Comparison of ENCODE assay signal across 20 mouse cellular contexts in the genomic region with DNA sequence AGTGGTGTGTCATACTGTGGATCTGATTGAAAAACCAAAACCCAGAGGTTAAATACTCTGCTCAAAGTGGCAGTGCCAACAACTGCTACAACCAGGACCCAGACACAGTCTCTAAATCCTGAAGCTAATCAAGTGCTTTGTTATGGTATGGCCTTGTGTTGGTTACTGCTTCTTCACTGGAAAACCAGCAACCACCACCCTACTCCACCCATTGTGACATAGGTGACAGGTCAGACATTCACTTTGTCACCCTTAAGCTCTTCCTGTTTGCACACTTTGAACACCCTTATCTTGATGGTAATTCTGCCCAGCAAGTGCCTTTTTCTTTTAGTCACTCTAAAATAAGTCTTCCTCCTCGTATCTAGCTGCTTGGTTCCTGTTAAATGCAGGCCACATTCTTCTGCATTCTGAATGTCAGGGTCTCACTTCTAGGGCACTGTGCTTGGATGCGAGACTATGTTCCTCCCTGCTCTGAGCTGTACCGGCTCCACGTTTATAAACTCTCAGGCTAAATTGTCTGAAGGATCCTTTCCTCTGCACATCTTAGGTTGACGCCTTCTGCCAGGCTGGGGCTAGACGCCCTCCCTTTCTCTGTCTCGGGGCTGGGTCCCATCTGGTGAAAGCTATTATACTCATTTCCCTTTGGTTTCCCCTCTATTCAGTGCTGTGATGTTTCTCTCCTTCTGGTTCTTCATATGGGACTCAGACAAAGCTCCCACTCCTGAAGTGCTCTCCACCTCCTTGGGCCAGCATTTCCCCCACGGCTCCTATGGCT. TPM values are rescaled to one million over a fixed set of nuclear protein-coding genes. Genes with fewer than 3 reads are reported as not detected.
DNase-seq lines count a peak whose midpoint lies in the region; ATAC-seq and TF ChIP-seq lines count a peak whose summit lies in the region.
"Had no signal": no experiment of that assay in that cellular context is flagged by ENCODE, and none has a peak within 500 bp of the region (broad histone marks: within the 10 kb centered on the region; RNA-seq: fewer than 3 reads in every experiment).

No protein-coding gene starts in this region.

- no peaks in the 10 kb centered on the region for H3K36me3 ChIP-seq in spleen, adult 2 months (ENCODE audit: control insufficient read depth, insufficient read depth, low read length)
- H3K36me3 ChIP-seq: limb, embryonic 13.5 days; neural tube, embryonic 15.5 days had no signal

- 33% methylated on average over 8 of the region's 8 CpGs for WGBS in spleen, adult 2 months

- peak overlapping the region; percentile 89 for H3K27ac ChIP-seq in spleen, adult 2 months (ENCODE audit: insufficient read depth, low read length)
- H3K27ac ChIP-seq: limb, embryonic 13.5 days; neural tube, embryonic 15.5 days had no signal

- no peak for TF ChIP-seq CTCF in spleen, adult 2 months (IDR thresholded peaks at IDR 0.05; ENCODE audit: extremely low read depth, insufficient read depth, insufficient read length, insufficient replicate concordance)

- DNase-seq in adrenal gland, adult (ENCODE audit: inconsistent age in 2 of 2, low spot score in 1 of 2) = peak; percentile 27 to 55
- DNase-seq in adrenal gland, adult 8-10 months = no peak
- DNase-seq in spleen, adult 2 months (ENCODE audit: low read depth in 1 of 2, low spot score in 2 of 2) = peak in 1 of 2 experiments; percentile 56
- no peak for DNase-seq in spleen, adult 12 weeks (ENCODE audit: low spot score)
- DNase-seq in thymus, postnatal 25 days = peak; percentile 45
- no peak for DNase-seq in embryo, embryonic 10.5 days (ENCODE audit: low spot score)
- no peak for DNase-seq in heart, adult 18-20 months
- DNase-seq: adrenal gland, postnatal 10 days; gastrocnemius, postnatal 36 days; heart, postnatal 10 days; kidney, adult 18-20 months; lung, adult 18-20 months; midbrain, embryonic 14.5 days had no signal

- TF ChIP-seq POLR2A in spleen, adult 2 months (IDR thresholded peaks at IDR 0.05; ENCODE audit: low read depth, low read length) = no peak

- peak; percentile 45 for ATAC-seq in inflammation-experienced regulatory T-cells, adult 6 months

- no peaks in the 10 kb centered on the region for H3K27me3 ChIP-seq in spleen, adult 2 months (ENCODE audit: control insufficient read depth, insufficient read depth, low read length)
- H3K27me3 ChIP-seq: limb, embryonic 13.5 days; neural tube, embryonic 15.5 days had no signal

- H3K4me1 ChIP-seq in spleen, adult 2 months (ENCODE audit: control insufficient read depth, insufficient read depth, insufficient read length) = peaks cover 26% of the 10 kb centered on the region; the same call in 1 of the 2 replicates
- H3K4me1 ChIP-seq: neural tube, embryonic 15.5 days had no signal

- H3K4me3 ChIP-seq in spleen, adult 2 months (ENCODE audit: extremely low read depth, insufficient read depth, insufficient read length) = no peak overlapping the region
- H3K4me3 ChIP-seq: erythroblast, embryonic 14.5 days; limb, embryonic 13.5 days; neural tube, embryonic 15.5 days had no signal

RNA-seq across cellular contexts. Expression of a gene that starts 30.8 kb away (rescaled TPM):
- total RNA-seq in adrenal gland, adult 8-10 months (2022) = not detected
- not detected in 2 replicates for polyA plus RNA-seq in spleen, adult 2 months (2012; rRNA removed)
- 1 to 10 TPM in 1 of 3 experiments, under 1 TPM in 2; 0.50 to 2.9 (median 0.82) TPM for polyA plus RNA-seq in inflammation-experienced regulatory T-cells, adult 6 months (2017; shearing (Covaris generic))
- not detected for total RNA-seq in heart, adult 18-20 months (2021)
- total RNA-seq: adrenal gland, postnatal 10 days; gastrocnemius, postnatal 36 days; heart, postnatal 10 days; layer of hippocampus, adult 18-20 months had no signal
- polyA plus RNA-seq: cortical plate, adult 2 months; erythroblast, embryonic 14.5 days; midbrain, embryonic 14.5 days; neural tube, embryonic 15.5 days; stomach, embryonic 16.5 days had no signal

Comparison
In these comparisons a context has a peak if more than half of its experiments do, and no peak if none do; other contexts are left out.
1. DNase-seq: peak in adrenal gland, adult (2 of 2) and thymus, postnatal 25 days (single experiment); none in adrenal gland, adult 8-10 months (single experiment), spleen, adult 12 weeks (single experiment), embryo, embryonic 10.5 days (single experiment) and heart, adult 18-20 months (0 of 2).